Mouse (Mus musculus): ENCODE results near the gene Uckl1. TPM values are rescaled to one million over a fixed set of nuclear protein-coding genes. Genes with fewer than 3 reads are reported as not detected.

Uckl1 gene
- total RNA-seq, 2 experiments from 2014 or later: 26.1 to 29.1 TPM

- Histone ChIP-seq H3K27ac (no peak overlapping the region), H3K4me3 (no peak overlapping the region)
- TF ChIP-seq CTCF (IDR thresholded peaks at IDR 0.05): no peak
- no peak for DNase-seq
- intact Hi-C loops (cut with DNase I): loop anchor here (2.0 to 5.0 kb wide), 2 partner anchors 47 to 158 kb away; no protein-coding TSS in a partner anchor
Observed at GRCm38 (mm10) chr2:181569856-181570255, 14.8 kb downstream of the Uckl1 start.

- no peak overlapping the region for H3K4me3 ChIP-seq
- intact Hi-C loops (cut with DNase I): loop anchor here (2.0 to 5.0 kb wide), 2 partner anchors 46 to 156 kb away; no protein-coding TSS in a partner anchor
- H3K27ac ChIP-seq: no peak overlapping the region
- peak; percentile 77 for TF ChIP-seq CTCF (IDR thresholded peaks at IDR 0.05)
- peak; percentile 64 for DNase-seq
Observed at GRCm38 (mm10) chr2:181568272-181569008, 16.3 kb downstream of the Uckl1 start.

- no peak overlapping the region for H3K4me3 ChIP-seq
- intact Hi-C loops (cut with DNase I): loop anchor here (5.0 kb wide), 1 partner anchor 155 kb away; no protein-coding TSS in a partner anchor
- no peak for DNase-seq
- no peak for TF ChIP-seq CTCF (IDR thresholded peaks at IDR 0.05)
- no peak overlapping the region for H3K27ac ChIP-seq
Observed at GRCm38 (mm10) chr2:181567338-181567737, 17.4 kb downstream of the Uckl1 start.

- TF ChIP-seq CTCF (IDR thresholded peaks at IDR 0.05): no peak
- no peak overlapping the region for H3K27ac ChIP-seq
- DNase-seq: no peak
- no peak overlapping the region for H3K4me3 ChIP-seq
- intact Hi-C loops (cut with DNase I): no loop called here
Observed at GRCm38 (mm10) chr2:181553772-181554171, 30.9 kb downstream of the Uckl1 start.

- no peak for TF ChIP-seq CTCF (IDR thresholded peaks at IDR 0.05)
- DNase-seq: peak; percentile 71
- intact Hi-C loops (cut with DNase I): no loop called here
- no peak overlapping the region for H3K27ac ChIP-seq
- H3K4me3 ChIP-seq: no peak overlapping the region
Observed at GRCm38 (mm10) chr2:181550233-181550632, 34.5 kb downstream of the Uckl1 start.

- intact Hi-C loops (cut with DNase I): no loop called here
- TF ChIP-seq CTCF (IDR thresholded peaks at IDR 0.05): no peak
- no peak overlapping the region for H3K4me3 ChIP-seq
Observed at GRCm38 (mm10) chr2:181548682-181549081, 36.0 kb downstream of the Uckl1 start.

GRCm38 (mm10) chr2:181548227-181548626, 36.5 kb downstream of the Uckl1 start:
- no peak for DNase-seq
- intact Hi-C loops (cut with DNase I): no loop called here
- TF ChIP-seq CTCF (IDR thresholded peaks at IDR 0.05): no peak
- Histone ChIP-seq H3K4me3 (no peak overlapping the region), H3K27ac (no peak overlapping the region)

More at GRCm38 (mm10) chr2:181548682-181549081, 36.0 kb downstream of the Uckl1 start:
- DNase-seq: no peak
- H3K27ac ChIP-seq: no peak overlapping the region

- DNase-seq: no peak
- Histone ChIP-seq H3K4me3 (no peak overlapping the region), H3K27ac (no peak overlapping the region)
- no peak for TF ChIP-seq CTCF (IDR thresholded peaks at IDR 0.05)
- intact Hi-C loops (cut with DNase I): no loop called here
Observed at GRCm38 (mm10) chr2:181546142-181546541, 38.5 kb downstream of the Uckl1 start.

GRCm38 (mm10) chr2:181541761-181542380, 42.8 kb downstream of the Uckl1 start:
- no peak overlapping the region for H3K4me3 ChIP-seq
- intact Hi-C loops (cut with DNase I): loop anchor here (2.0 kb wide), 1 partner anchor 21 kb away; no protein-coding TSS in a partner anchor
- peak; percentile 15; the same call in 1 of the 2 replicates for TF ChIP-seq CTCF (IDR thresholded peaks at IDR 0.05)
- 0 out of 2 replicates have a peak overlapping the region, but pooled peaks have one; percentile 2 for H3K27ac ChIP-seq
- no peak for DNase-seq

GRCm38 (mm10) chr2:181537444-181538047, 47.1 kb downstream of the Uckl1 start:
- peak; percentile 18; the same call in 1 of the 2 replicates for TF ChIP-seq CTCF (IDR thresholded peaks at IDR 0.05)
- Histone ChIP-seq H3K4me3 (peak overlapping the region; percentile 34), H3K27ac (peak overlapping the region; percentile 77)
- DNase-seq: peak; percentile 65
- intact Hi-C loops (cut with DNase I): no loop called here

- no peak for TF ChIP-seq CTCF (IDR thresholded peaks at IDR 0.05)
- no peak for DNase-seq
- Histone ChIP-seq H3K4me3 (no peak overlapping the region), H3K27ac (peak overlapping the region; percentile 41)
- intact Hi-C loops (cut with DNase I): no loop called here
Observed at GRCm38 (mm10) chr2:181536410-181536809, 48.3 kb downstream of the Uckl1 start.

- intact Hi-C loops (cut with DNase I): no loop called here
- no peak overlapping the region for H3K4me3 ChIP-seq
Observed at GRCm38 (mm10) chr2:181532589-181532988, 52.1 kb downstream of the Uckl1 start.

GRCm38 (mm10) chr2:181529076-181529475, 55.6 kb downstream of the Uckl1 start:
- intact Hi-C loops (cut with DNase I): no loop called here
- H3K27ac ChIP-seq: peak overlapping the region; percentile 29
- H3K4me3 ChIP-seq: no peak overlapping the region
- DNase-seq: no peak
- no peak for TF ChIP-seq CTCF (IDR thresholded peaks at IDR 0.05)

More at GRCm38 (mm10) chr2:181532589-181532988, 52.1 kb downstream of the Uckl1 start:
- no peak for TF ChIP-seq CTCF (IDR thresholded peaks at IDR 0.05)
- DNase-seq: no peak
- H3K27ac ChIP-seq: no peak overlapping the region
